Mouse (Mus musculus) cerebellum, adult 9-11 months (tissue): ENCODE results near the gene Crlf3.
"Not testable (repeated sequence)": the region's sequence is repeated elsewhere in the genome, so short reads cannot be mapped to it uniquely, and the experiment has no call there.

Experiments used
- DNase-seq: peaks from one replicate; pipeline ENCODE4 v3.0.0; 2022

Gene Crlf3

DNA sequence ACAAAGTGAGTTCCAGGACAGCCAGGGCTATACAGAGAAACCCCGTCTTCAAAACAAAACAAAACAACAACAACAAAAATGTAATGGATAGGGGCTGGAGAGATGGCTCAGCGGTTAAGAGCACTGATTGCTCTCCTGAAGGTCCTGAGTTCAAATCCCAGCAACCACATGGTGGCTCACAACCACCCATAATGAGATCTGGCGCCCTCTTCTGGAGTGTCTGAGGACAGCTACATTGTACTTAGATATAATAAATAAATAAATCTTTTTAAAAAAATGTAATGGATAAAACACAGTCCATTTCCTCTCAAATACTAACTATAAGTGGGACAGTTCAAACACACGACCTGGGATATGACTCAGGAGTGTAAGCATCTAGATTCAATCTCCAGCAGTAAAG, 14.4 kb downstream of the Crlf3 start:
- not testable (repeated sequence) for DNase-seq

DNA sequence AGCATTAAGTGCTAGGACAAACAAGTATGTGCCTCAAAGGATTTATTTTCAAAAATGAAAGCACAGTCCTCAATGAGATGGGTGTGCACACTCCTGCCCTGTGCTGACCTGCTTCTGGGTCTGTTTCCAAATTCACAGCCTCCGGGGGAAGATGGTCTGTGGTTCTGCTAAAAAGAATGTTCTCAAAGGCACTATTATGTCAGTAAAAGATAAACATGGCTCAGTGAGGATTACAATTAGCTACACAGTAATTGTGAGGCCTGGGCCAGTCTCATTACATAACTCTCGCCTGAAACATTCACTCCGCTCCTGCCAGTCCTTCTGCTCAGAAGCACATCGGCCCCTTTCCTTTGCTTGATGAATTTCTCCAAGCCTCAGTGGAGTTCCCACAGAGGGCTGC, 18.6 kb downstream of the Crlf3 start:
- DNase-seq = no peak

DNA sequence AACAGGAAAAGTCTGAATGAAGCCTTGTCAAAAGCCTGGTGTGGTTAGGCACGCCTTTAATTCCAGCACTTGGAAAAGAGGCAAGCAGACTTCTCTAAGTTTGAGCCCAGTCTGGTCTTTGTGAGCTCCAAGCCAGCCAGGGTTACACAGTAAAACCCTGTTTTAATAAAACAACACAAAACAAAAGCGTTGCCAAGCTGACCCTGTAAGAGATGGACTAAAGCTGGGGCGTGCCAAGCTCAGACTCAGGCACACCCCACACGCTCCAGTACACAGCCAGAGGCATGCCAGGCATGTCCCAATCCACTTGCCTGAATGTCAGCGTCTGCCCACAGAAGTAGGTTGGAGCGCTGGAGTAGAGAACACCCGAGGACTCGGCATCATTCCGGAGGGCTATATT, 24.6 kb downstream of the Crlf3 start:
- DNase-seq = no peak

DNA sequence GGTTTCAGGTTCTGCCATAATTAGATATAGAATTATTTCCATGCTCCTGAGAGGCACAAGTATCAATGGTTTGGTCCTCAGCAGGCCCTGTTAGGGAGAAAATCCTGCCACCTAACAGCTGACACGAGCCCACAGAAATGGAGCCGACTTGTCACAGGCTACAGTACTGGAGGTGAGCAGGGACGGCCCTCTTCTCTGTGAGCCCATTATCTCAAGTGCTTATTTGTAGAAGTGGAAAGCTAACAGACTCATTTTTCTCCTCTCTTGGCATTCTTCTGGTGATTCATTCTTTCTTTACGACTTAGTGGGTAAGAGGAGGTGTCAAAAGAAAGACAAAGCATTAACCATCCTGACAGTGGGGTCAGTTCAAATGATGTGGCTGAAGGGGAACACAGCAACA, 26.1 kb downstream of the Crlf3 start:
- no peak for DNase-seq

DNA sequence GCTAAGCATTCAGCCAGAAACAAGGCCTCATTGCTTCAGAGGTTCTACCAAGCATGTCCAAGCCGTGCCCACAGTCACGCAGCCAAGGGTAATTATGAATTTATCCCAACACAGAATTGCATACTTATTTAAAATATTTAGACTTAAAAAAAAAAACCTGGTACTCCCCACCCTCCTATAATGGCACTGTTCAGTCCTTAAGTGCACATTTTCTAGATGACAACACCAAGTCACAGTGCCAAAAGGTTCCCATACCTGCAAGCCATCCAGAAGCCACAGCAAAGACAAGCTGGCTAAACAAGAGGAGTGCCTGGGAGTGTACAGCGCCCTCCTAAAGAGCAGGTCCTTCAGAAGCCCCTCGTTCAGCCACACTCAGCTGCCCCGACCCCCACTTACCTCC, 27.6 kb downstream of the Crlf3 start:
- no peak for DNase-seq

DNA sequence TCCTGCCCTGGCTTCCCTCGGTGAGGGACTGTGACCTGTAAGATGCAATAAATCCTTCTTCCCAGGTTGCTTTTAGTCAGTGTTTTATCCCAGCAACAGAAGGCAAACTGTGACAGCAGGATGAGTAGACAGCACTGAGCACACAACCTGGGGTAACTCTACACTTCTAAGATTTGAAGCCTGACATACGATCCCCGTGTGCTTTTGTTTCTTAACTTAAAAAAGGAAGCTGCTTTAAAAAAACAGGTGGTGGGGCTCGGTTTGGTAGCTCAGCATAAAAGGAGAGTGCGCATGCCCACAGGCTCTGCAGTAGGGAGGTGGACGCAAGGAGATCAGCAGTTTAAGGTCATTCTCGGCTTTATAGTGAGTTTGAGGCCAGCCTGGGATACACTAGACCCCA, 28.3 kb downstream of the Crlf3 start:
- DNase-seq = no peak

DNA sequence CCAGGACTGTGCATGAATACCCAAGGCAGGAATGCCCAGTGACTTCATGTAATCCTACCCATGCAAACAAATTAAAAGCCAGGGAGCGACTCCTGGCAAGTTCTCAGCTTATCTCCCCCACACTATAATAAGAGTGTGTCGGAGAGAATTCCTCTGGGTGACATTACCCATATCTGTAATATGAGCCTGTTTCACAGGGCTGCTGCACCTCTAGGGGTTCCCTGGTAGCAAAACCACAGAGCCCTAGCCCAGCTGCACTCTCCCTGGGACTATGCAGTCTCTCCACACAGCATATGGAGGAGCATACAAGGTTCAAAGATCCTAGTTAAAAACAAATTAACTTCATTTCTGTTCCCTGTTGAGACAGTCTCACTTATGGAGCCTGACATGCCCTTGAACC, 30.7 kb downstream of the Crlf3 start:
- DNase-seq = no peak

DNA sequence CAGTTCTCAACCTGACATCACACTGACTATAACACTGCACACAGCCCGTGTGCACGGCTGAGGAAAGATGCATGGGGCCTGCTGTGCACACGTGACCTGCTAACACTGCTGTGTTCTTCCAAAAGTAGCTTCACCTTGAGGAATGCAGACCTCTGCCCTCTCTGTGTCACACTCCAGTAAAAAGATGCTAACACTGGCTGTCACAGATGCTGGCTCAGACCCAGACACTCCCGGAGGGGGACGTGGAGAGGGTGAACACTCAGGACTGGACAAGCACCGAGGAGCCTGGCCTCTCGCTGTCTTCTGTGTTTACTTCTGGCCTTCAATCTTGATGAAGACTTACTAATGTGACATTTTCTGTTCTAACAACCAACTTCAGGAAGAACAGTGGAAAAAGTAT, 33.9 kb downstream of the Crlf3 start:
- DNase-seq = no peak

DNA sequence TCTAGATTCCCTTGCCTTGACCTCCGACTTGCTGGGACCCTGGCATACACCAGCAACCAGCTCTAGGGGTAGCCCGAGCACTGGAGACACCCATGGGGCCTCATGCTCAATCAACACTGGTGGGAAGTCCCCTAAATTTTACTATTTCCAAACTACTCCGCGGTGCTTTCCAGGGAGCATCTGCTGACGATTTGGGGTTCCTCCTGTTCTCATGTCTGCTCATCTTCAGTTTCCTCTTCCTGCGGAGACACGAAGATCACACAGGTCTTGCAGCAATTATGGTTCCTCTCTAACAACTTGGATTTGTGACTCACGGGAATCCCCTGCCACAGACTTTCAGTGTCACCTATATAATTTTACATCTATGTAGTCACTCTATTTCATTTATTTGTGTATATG, 37.4 kb downstream of the Crlf3 start:
- no peak for DNase-seq

DNA sequence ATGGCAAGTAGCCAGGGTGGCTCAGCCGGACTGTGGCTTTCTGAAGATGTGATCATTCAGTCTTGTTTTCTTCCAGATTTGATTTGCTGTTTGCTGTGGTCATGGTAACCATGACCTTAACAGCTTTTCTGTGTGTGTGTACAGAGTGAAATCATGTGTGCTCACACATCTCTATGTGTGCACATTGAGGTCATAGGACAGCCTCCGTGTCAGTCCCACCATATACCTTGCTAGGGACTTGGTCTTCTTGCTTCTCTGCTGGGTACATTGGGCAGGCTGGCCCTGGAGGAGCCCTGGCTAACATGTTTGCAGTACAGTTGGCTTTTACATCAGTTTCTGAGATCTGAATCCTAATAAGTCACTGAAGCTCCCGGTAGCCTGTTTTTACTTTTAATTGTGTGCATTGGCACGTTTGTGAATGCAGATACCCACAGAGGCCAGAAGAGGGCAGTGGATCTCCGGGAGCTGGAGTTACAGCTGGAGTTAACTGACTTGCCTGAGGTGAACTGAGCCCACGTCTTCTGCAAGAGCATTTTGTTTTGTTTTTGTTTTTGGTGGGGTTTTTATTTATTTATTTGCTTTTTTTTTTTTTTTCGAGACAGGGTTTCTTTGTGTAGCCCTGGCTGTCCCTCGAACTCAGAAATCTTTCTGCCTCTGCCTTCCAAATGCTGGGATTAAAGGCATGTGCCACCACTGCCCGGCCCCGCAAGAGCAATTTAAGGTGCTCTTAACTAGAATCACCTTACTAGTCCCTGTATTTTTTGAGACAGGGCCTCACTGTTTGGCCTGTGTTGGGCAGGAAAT, 38.0 kb downstream of the Crlf3 start:
- peak; percentile 12 for DNase-seq

DNA sequence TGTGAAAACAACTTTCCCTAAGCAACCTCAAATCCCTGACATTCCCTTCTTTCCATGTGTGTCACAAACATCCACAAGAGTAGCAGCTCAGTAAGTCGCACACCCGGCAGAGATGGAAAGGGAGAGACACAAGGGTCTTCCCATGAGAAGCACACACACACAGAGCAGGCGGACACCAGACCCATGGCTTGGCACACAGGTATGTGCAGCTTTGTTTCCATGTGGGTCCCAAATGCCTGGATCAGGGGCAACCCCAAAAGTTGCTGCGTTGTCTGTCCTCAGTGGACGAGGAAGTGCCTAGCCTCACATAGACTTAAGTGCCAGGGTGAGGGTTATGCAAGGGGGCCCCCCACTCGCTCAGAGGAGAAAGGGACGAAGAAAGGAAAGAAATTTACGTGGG, 43.3 kb downstream of the Crlf3 start:
- DNase-seq = no peak

DNA sequence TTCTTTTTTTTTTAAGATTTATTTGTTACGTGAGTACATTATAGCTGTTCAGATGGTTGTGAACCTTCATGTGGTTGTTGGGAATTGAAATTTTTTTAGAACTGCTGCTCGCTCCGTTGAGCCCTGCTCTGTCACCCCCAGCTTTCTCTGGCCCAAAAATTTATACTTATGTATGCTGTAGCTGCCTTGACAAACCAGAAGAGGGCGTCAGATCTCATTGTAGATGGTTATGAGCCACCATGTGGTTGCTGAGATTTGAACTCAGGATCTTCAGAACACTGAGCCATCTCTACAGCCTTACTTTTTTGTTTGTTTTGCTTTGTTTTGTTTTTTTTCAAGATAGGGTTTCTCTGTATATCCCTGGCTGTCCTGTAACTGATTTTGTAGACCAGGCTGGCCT, 59.5 kb downstream of the Crlf3 start:
- DNase-seq = no peak

DNA sequence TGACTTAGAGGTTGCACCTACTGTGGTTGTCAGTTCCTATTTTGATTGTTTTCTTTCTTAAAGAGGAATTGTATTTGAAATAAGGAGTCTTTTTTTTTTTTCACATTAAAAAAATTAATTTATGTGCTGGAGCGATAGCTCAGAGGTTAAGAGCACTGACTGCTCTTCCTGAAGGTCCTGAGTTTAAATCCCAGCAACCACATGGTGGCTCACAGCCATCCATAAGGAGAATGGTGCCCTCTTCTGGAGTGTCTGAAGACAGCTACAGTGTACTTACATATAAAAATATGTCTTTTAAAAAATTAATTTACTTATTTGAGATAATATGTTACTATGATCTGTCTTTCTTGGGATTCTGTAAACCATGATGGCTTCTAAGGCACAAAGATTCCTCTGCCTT, 61.0 kb downstream of the Crlf3 start:
- DNase-seq = no peak

DNA sequence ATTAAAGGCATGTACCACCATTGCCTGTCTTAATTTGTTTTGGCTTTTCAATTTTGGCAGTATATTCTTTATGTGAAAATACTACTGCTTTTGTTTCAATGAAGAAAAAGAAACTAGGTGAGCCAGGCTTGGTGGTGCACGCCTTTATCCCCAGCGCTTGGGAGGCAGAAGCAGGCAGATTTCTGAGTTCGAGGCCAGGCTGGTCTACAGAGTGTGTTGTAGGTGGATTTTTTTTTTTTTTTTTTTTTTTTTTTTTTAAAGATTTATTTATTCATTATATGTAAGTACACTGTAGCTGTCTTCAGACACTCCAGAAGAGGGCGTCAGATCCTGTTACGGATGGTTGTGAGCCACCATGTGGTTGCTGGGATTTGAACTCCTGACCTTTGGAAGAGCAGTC, 64.3 kb downstream of the Crlf3 start:
- not testable (repeated sequence) for DNase-seq
